Mouse (Mus musculus) kidney, adult 2 months (tissue): ENCODE measurements at regions not wholly inside any gene's neighbourhood (a gene's known extent, or its start where the extent isn't known, plus 50 kb on each side); places are given as distances from the start of the nearest gene placed in this dataset.

ENCODE experiments used
- CTCF ChIP-seq: fragments of 200-500 bp; conservative IDR thresholded peaks from 2 replicates; pipeline ENCODE4 v1.5.1; 2011; ENCODE audit warnings: low read depth, mild to moderate bottlenecking, control low read depth, low read length, moderate library complexity, mixed read lengths; ENCODE audit not compliant: insufficient read depth, insufficient read length
- POLR2A ChIP-seq: fragments of 200-500 bp; IDR thresholded peaks from one replicate; pipeline ENCODE4 v1.6.1; 2011; ENCODE audit warnings: low read depth, low read length, control low read depth

DNA sequence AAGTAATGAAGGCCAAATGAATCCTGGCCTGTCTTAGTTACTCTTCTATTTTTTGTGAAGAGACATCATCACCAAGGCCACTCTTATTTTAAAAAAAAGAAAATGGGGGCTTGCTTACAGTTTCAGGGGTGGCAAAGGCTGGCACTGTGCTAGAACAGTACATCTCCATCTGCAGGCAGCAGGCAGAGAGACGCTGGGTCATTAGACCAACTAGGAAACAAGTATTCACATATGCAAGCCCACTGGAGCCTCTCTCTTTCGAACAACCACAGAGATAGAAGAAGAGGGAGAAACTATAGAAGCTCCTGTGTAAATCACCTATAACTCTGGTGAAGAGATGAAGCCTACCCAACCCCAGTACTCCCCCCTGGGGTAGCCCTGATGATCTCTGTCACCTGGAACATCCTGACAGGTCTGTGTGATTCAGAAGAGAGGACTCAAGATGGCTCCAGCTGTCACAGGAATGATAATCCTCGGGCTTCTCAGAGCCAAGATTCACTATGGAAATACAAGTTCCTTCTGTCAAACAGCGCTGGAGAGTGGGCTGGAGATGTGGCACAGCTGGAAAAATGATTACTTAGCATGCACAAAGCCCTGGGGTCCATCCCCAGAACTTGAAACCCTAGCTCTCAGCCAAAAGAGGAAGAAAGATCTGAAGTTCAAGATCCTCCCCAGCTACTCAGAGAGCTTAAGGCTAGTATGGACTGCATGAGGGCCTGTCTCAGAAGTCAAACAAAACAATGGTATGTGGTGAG lies 395.8 kb downstream of the Actr3 start:
- TF ChIP-seq POLR2A = no peak
- TF ChIP-seq CTCF = no peak
